Mouse (Mus musculus) c-Kit-positive CD71-positive TER-119-negative erythroid progenitor cells, embryonic 14.5 days (primary cell): Measurements from ENCODE around the gene Coq10b.
"Not testable (repeated sequence)": the region's sequence is repeated elsewhere in the genome, so short reads cannot be mapped to it uniquely, and the experiment has no call there.

Source experiments
- DNase-seq: peaks from one replicate; pipeline ENCODE4 v3.0.0-alpha.2; 2013; ENCODE audit warnings: low read depth

Gene Coq10b

GRCm38 (mm10) chr1:55052355-55052953 is at the start of gene Coq10b:
Coq10b (plus strand) TSS chr1:55052770.
- peak; percentile 96 for DNase-seq

GRCm38 (mm10) chr1:55008313-55008712 is 44.3 kb upstream of the Coq10b start:
- not testable (repeated sequence) for DNase-seq

- DNase-seq, result no peak
Observed at GRCm38 (mm10) chr1:55012513-55012912, 40.1 kb upstream of the Coq10b start.

- no peak for DNase-seq
Observed at GRCm38 (mm10) chr1:55021907-55022306, 30.7 kb upstream of the Coq10b start.

GRCm38 (mm10) chr1:55025656-55026430 is 26.7 kb upstream of the Coq10b start:
- DNase-seq, result peak; percentile 54

GRCm38 (mm10) chr1:55026444-55027252 is 25.9 kb upstream of the Coq10b start:
- DNase-seq, result no peak

- DNase-seq, result peak; percentile 96
Observed at GRCm38 (mm10) chr1:55027253-55027801, 25.2 kb upstream of the Coq10b start, which contains the start of gene Sf3b1. Sf3b1 (minus strand) TSS chr1:55027481.

GRCm38 (mm10) chr1:55027966-55028365 is 24.6 kb upstream of the Coq10b start:
- no peak for DNase-seq

GRCm38 (mm10) chr1:55028512-55029249 is 23.9 kb upstream of the Coq10b start:
- DNase-seq, result no peak

- no peak for DNase-seq
Observed at GRCm38 (mm10) chr1:55029446-55029845, 23.1 kb upstream of the Coq10b start.

- no peak for DNase-seq
Observed at GRCm38 (mm10) chr1:55031026-55031779, 21.4 kb upstream of the Coq10b start.

GRCm38 (mm10) chr1:55039944-55040343 is 12.6 kb upstream of the Coq10b start:
- DNase-seq, result no peak

- no peak for DNase-seq
Observed at GRCm38 (mm10) chr1:55041691-55042090, 10.9 kb upstream of the Coq10b start.

GRCm38 (mm10) chr1:55042246-55042645 is 10.3 kb upstream of the Coq10b start:
- no peak for DNase-seq

- no peak for DNase-seq
Observed at GRCm38 (mm10) chr1:55043164-55043563, 9.4 kb upstream of the Coq10b start.

GRCm38 (mm10) chr1:55048841-55049587 is 3.6 kb upstream of the Coq10b start:
- no peak for DNase-seq

GRCm38 (mm10) chr1:55051671-55052070 is 899 bp upstream of the Coq10b start:
- no peak for DNase-seq

- no peak for DNase-seq
Observed at GRCm38 (mm10) chr1:55053005-55053404, 435 bp downstream of the Coq10b start.

GRCm38 (mm10) chr1:55053596-55053995 is 1.0 kb downstream of the Coq10b start:
- no peak for DNase-seq
